Mouse (Mus musculus) heart, embryonic 16.5 days (tissue): ENCODE results near the gene Aldh8a1. TPM values are rescaled to one million over a fixed set of nuclear protein-coding genes. Genes with fewer than 3 reads are reported as not detected.
"Not testable (repeated sequence)": the region's sequence is repeated elsewhere in the genome, so short reads cannot be mapped to it uniquely, and the experiment has no call there.

Experiments used
- ATAC-seq: fragments of 200-750 bp; cut with Nextera tagmentation; replicated peaks from 2 replicates; pipeline ENCODE4 v1.8.0; 2017; ENCODE audit warnings: moderate number of reproducible peaks; ENCODE audit not compliant: insufficient read depth, low FRiP score; ENCODE audit errors: extremely low read depth
- H3K27ac ChIP-seq: fragments of 300-500 bp; sonication (generic); 2 replicates; pipeline ENCODE4 v1.5.1; 2014; ENCODE audit warnings: mild to moderate bottlenecking, low read length, control low read depth, moderate library complexity
- H3K27me3 ChIP-seq: fragments of 300-500 bp; sonication (generic); 2 replicates; pipeline ENCODE4 v1.6.1; 2014; ENCODE audit warnings: low read length, mixed read lengths; ENCODE audit not compliant: control insufficient read depth, insufficient read depth
- H3K36me3 ChIP-seq: fragments of 300-500 bp; sonication (generic); 2 replicates; pipeline ENCODE4 v1.6.1; 2014; ENCODE audit not compliant: control insufficient read depth, insufficient read depth
- H3K4me1 ChIP-seq: fragments of 300-500 bp; sonication (generic); 2 replicates; pipeline ENCODE4 v1.6.1; 2014; ENCODE audit warnings: low read length, mixed read lengths; ENCODE audit not compliant: control insufficient read depth, insufficient read depth
- H3K4me2 ChIP-seq: fragments of 300-500 bp; sonication (generic); 2 replicates; pipeline ENCODE4 v1.6.1; 2014; ENCODE audit warnings: low read depth, mild to moderate bottlenecking, control low read depth, low read length
- H3K4me3 ChIP-seq: fragments of 300-500 bp; sonication (generic); 2 replicates; pipeline ENCODE4 v1.5.1; 2014; ENCODE audit warnings: mild to moderate bottlenecking, control low read depth, low read length
- H3K9ac ChIP-seq: fragments of 300-500 bp; sonication (generic); 2 replicates; pipeline ENCODE4 v1.6.1; 2014; ENCODE audit warnings: low read length, control low read depth
- H3K9me3 ChIP-seq: fragments of 300-500 bp; sonication (generic); replicated peaks from 2 replicates; pipeline ENCODE4 v1.6.1; 2016; ENCODE audit warnings: low read length; ENCODE audit not compliant: control insufficient read depth
- WGBS: fragments of 180-500 bp; shearing (Covaris S2); extraction: QIAGEN DNeasy Blood & Tissue Kit; methylation state at CpG from one replicate; pipeline ENCODE4 v1.1.7; 2014; 5-methylcytosine and 5-hydroxymethylcytosine counted together
- polyA plus RNA-seq: library from polyadenylated mRNA; unstranded; fragments of >200 nt; fragmentation: Nextera tagmentation; extraction: Ambion mirVana; gene quantifications from 2 replicates; pipeline ENCODE4 v1.2.1, GENCODE M21; 2015

The Aldh8a1 gene
- polyA plus RNA-seq, 1 experiment from 2014 or later: 0.05 TPM

DNA sequence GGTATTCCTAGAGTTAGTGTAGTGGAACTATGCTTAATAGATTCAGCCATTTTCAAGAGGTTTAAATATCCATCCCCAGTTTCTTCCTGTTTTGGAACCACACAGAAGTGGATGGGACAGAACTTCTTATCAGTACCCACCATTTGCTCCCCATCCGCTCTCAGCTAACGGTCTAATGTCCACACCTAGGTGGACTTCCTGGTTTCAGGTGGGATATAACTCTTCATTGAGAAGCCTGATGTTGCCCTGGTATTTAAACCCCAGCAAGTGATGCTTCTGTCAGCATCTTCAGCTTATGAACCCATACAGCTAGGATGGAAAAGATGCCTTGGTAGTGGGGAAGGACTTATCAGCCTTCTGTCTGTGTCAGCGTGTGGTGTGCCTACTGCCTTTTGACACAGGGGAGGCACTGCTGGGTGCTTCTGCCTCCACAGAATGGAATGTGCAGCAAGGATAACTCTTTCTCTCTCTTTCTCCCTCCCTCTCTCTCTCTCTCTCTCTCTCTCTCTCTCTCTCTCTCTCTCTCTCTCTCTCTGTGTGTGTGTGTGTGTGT, 8.1 kb downstream of the Aldh8a1 start:
- Histone ChIP-seq H3K9me3 (no peaks in the 10 kb centered on the region), H3K4me1 (no peaks in the 10 kb centered on the region), H3K27ac (no peak overlapping the region), H3K9ac (no peak overlapping the region), H3K27me3 (peaks cover 4% of the 10 kb centered on the region; the same call in 1 of the 2 replicates), H3K36me3 (no peaks in the 10 kb centered on the region), H3K4me3 (no peak overlapping the region), H3K4me2 (no peak overlapping the region)
- 62% methylated on average over 3 of the region's 3 CpGs for WGBS
- ATAC-seq: no peak

- no peaks in the 10 kb centered on the region for H3K36me3 ChIP-seq
- H3K4me1 ChIP-seq: no peaks in the 10 kb centered on the region
- H3K27ac ChIP-seq: no peak overlapping the region
- 83% methylated on average over 11 of the region's 11 CpGs for WGBS
- ATAC-seq: no peak
- H3K4me3 ChIP-seq: no peak overlapping the region
- H3K4me2 ChIP-seq: no peak overlapping the region
- H3K27me3 ChIP-seq: no peaks in the 10 kb centered on the region
- no peak overlapping the region for H3K9ac ChIP-seq
- H3K9me3 ChIP-seq: no peaks in the 10 kb centered on the region
Observed at GRCm38 (mm10) chr10:21389075-21389474, 12.0 kb downstream of the Aldh8a1 start.

- H3K9me3 ChIP-seq: no peaks in the 10 kb centered on the region
- no peak overlapping the region for H3K9ac ChIP-seq
- ATAC-seq: no peak
- 83% methylated on average over 4 of the region's 4 CpGs for WGBS
- H3K27ac ChIP-seq: no peak overlapping the region
- H3K27me3 ChIP-seq: no peaks in the 10 kb centered on the region
- no peak overlapping the region for H3K4me2 ChIP-seq
- H3K4me1 ChIP-seq: no peaks in the 10 kb centered on the region
- no peak overlapping the region for H3K4me3 ChIP-seq
- no peaks in the 10 kb centered on the region for H3K36me3 ChIP-seq
Observed at GRCm38 (mm10) chr10:21390440-21390839, 13.3 kb downstream of the Aldh8a1 start.

DNA sequence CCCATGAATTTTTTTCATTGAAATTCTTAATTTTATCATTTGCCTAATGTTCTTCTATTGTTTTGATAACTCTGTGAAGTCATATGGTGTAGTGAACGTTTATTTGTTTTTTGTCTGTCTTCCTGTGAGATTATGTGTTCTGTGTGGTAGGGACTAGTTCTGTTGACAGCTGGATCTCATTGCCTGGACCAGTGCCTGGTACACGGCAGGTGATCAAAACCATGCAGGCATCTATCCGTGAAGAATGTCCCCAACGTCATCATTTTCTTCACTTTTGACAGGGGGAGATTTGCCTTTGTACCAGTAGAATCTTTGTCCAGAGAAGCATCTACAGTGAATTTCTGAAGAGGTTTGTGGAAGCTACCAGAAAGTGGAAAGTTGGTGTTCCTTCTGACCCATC, 14.2 kb downstream of the Aldh8a1 start:
- Histone ChIP-seq H3K4me2 (no peak overlapping the region), H3K36me3 (no peaks in the 10 kb centered on the region), H3K4me1 (no peaks in the 10 kb centered on the region), H3K27ac (no peak overlapping the region), H3K27me3 (no peaks in the 10 kb centered on the region), H3K4me3 (no peak overlapping the region), H3K9me3 (no peaks in the 10 kb centered on the region), H3K9ac (no peak overlapping the region)
- WGBS: 51% methylated on average over 4 of the region's 4 CpGs
- ATAC-seq: no peak

- Histone ChIP-seq H3K4me1 (no peaks in the 10 kb centered on the region), H3K27me3 (no peaks in the 10 kb centered on the region; the same call in 1 of the 2 replicates), H3K4me2 (no peak overlapping the region), H3K4me3 (no peak overlapping the region), H3K27ac (no peak overlapping the region), H3K9ac (no peak overlapping the region), H3K9me3 (no peaks in the 10 kb centered on the region), H3K36me3 (no peaks in the 10 kb centered on the region)
- 75% methylated on average over 2 of the region's 2 CpGs for WGBS
- no peak for ATAC-seq
Observed at GRCm38 (mm10) chr10:21393390-21393789, 16.3 kb downstream of the Aldh8a1 start.

- WGBS: 58% methylated on average over 14 of the region's 14 CpGs
- Histone ChIP-seq H3K27me3 (no peaks in the 10 kb centered on the region; the same call in 1 of the 2 replicates), H3K36me3 (no peaks in the 10 kb centered on the region), H3K9me3 (no peaks in the 10 kb centered on the region), H3K9ac (no peak overlapping the region), H3K27ac (no peak overlapping the region), H3K4me3 (no peak overlapping the region), H3K4me1 (peaks cover 17% of the 10 kb centered on the region), H3K4me2 (no peak overlapping the region)
- no peak; the same call in 1 of the 2 replicates for ATAC-seq
Observed at GRCm38 (mm10) chr10:21395426-21396139, 18.5 kb downstream of the Aldh8a1 start.

DNA sequence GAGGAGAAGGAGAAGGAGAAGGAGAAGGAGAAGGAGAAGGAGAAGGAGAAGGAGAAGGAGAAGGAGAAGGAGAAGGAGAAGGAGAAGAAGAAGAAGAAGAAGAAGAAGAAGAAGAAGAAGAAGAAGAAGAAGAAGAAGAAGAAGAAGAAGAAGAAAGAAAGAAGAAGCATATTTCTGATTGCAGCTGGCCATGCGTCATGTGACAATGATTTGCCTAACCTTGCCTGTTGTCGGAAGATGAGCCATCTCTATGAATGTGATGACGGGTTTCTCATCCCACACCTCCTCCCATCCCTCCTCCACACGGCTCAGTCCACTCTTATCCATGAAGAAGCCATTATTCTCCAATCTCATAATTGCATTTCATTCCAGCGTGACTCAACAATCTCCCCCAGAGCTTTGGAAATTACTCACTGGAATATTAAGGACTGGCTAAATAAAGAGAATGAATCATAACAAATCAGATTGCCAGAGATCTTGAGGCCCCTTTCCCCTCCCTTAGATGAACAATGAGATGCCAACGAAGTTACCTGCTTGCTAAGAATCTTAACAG, 21.9 kb downstream of the Aldh8a1 start:
- H3K27me3 ChIP-seq, H3K9me3 ChIP-seq, ATAC-seq, H3K36me3 ChIP-seq, H3K9ac ChIP-seq, H3K4me3 ChIP-seq, H3K4me2 ChIP-seq: not testable (repeated sequence)
- WGBS: 58% methylated on average over 6 of the region's 6 CpGs
- Histone ChIP-seq H3K27ac (peak overlapping the region; percentile 85; the same call in 1 of the 2 replicates), H3K4me1 (peaks cover 29% of the 10 kb centered on the region)

DNA sequence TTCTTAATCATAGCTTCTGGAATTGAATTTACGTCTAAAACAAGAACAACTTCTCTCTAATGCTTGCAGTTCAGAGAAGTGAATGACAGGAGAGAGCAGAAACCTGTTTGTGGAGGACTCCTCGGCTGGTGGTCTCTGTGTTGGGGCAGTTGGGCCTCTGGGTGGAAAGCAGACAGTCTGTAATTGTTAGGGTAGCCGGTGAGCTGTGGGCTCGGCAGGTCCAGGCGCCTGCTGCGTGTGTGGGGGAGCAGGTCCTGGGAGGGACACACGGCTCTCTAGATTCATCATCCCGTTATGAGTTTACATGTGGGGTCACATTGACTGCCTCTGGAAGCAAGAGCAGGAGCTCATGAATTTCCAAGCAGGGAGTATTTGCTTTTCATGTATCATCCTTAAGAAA, 22.5 kb downstream of the Aldh8a1 start:
- Histone ChIP-seq H3K4me1 (peaks cover 29% of the 10 kb centered on the region), H3K27ac (peak overlapping the region; percentile 85), H3K4me3 (no peak overlapping the region), H3K36me3 (no peaks in the 10 kb centered on the region), H3K27me3 (no peaks in the 10 kb centered on the region; the same call in 1 of the 2 replicates), H3K9ac (no peak overlapping the region), H3K9me3 (no peaks in the 10 kb centered on the region), H3K4me2 (peak overlapping the region; percentile 43; the same call in 1 of the 2 replicates)
- ATAC-seq: peak; percentile 43
- WGBS: 21% methylated on average over 8 of the region's 8 CpGs

DNA sequence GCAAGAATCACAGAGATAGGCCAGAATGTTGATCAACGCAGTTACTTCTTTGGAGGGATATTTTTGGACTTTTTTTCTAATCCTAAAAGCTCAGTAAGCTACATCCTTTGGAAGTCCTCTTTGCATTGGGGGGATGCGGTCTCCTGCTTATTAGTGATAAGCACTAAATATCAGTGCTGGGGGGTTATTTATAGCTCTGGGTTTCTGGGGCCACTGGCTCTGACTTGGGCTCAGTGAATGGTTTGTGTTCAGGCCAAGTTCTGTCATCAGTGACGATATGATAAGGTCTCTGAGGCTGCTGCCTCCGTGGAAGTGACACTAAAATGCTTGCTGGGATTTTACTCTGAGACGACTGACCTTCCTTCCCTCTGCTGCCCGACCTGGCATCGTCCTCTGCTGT, 22.9 kb downstream of the Aldh8a1 start:
- ATAC-seq: peak; percentile 86
- Histone ChIP-seq H3K27me3 (no peaks in the 10 kb centered on the region; the same call in 1 of the 2 replicates), H3K9ac (no peak overlapping the region; the same call in 1 of the 2 replicates), H3K4me1 (peaks cover 29% of the 10 kb centered on the region), H3K4me3 (no peak overlapping the region), H3K9me3 (no peaks in the 10 kb centered on the region), H3K36me3 (no peaks in the 10 kb centered on the region), H3K27ac (peak overlapping the region; percentile 85), H3K4me2 (peak overlapping the region; percentile 43)
- WGBS: 16% methylated on average over 7 of the region's 7 CpGs
